Mouse (Mus musculus) lung, embryonic 14.5 days (tissue): ENCODE data around the gene Lrcol1. TPM values are rescaled to one million over a fixed set of nuclear protein-coding genes. Genes with fewer than 3 reads are reported as not detected.

ENCODE experiments used
- ATAC-seq: fragments of 200-750 bp; cut with Nextera tagmentation; 2 replicates; pipeline ENCODE4 v1.8.0; 2017; ENCODE audit warnings: mild to moderate bottlenecking, moderate TSS enrichment, moderate library complexity; ENCODE audit not compliant: insufficient read depth
- DNase-seq: peaks from one replicate; pipeline ENCODE4 v3.0.0-alpha.2; 2015
- H3K27ac ChIP-seq: fragments of 300-500 bp; sonication (generic); 2 replicates; pipeline ENCODE4 v1.5.1; 2014; ENCODE audit warnings: low read depth, mild to moderate bottlenecking, moderate library complexity
- H3K27me3 ChIP-seq: fragments of 300-500 bp; sonication (generic); 2 replicates; pipeline ENCODE4 v1.6.1; 2014; ENCODE audit warnings: low read length, control low read depth; ENCODE audit not compliant: insufficient read depth
- H3K36me3 ChIP-seq: fragments of 300-500 bp; sonication (generic); 2 replicates; pipeline ENCODE4 v1.6.1; 2014; ENCODE audit warnings: control low read depth; ENCODE audit not compliant: insufficient read depth
- H3K4me1 ChIP-seq: fragments of 300-500 bp; sonication (generic); 2 replicates; pipeline ENCODE4 v1.6.1; 2014; ENCODE audit warnings: antibody characterized with exemption, control low read depth; ENCODE audit not compliant: insufficient read depth
- H3K4me2 ChIP-seq: fragments of 300-500 bp; sonication (generic); 2 replicates; pipeline ENCODE4 v1.6.1; 2014; ENCODE audit warnings: mild to moderate bottlenecking
- H3K4me3 ChIP-seq: fragments of 300-500 bp; sonication (generic); 2 replicates; pipeline ENCODE4 v1.5.1; 2014; ENCODE audit warnings: low read depth, low read length
- H3K9ac ChIP-seq: fragments of 300-500 bp; sonication (generic); 2 replicates; pipeline ENCODE4 v1.6.1; 2014
- H3K9me3 ChIP-seq: fragments of 300-500 bp; sonication (generic); 2 replicates; pipeline ENCODE4 v1.6.1; 2016; ENCODE audit warnings: low read depth, low read length, control low read depth
- CTCF ChIP-seq: IDR thresholded peaks from 2 replicates; pipeline ENCODE4 v1.5.1; 2016; ENCODE audit warnings: antibody characterized with exemption, low read depth
- WGBS: fragments of 180-500 bp; shearing (Covaris S2); extraction: QIAGEN DNeasy Blood & Tissue Kit; methylation state at CpG from one replicate; pipeline ENCODE4 v1.1.7; 2014; 5-methylcytosine and 5-hydroxymethylcytosine counted together
- polyA plus RNA-seq: library from polyadenylated mRNA; unstranded; fragments of >200 nt; fragmentation: Nextera tagmentation; extraction: Ambion mirVana; gene quantifications from 2 replicates; pipeline ENCODE4 v1.2.1, GENCODE M21; 2014

Lrcol1 gene
- polyA plus RNA-seq: 2.4 and 2.6 TPM in 2 replicates

DNA sequence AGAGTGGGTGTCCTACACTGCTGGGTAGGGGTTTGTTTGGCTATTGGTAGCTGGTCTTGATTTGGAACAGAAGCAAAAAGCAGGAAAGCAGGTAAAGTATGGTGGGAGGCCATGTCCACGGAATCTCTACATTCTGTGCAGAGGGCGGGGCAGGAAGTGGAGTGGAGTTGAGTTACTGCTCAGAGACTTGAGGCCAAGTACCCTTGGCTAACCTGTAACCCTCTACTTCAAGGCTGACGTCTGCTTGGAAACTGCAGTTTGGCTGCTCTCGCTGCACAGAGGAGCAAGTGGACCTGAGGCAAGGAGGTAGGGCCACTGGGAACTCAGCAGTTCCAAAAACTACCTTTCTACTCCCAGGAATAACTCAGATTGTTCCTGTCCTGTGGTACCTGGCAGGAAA lies at the start of gene Lrcol1:
Gene Lrcol1 (plus strand): TSS at position 207 of the 400 bp plus-strand sequence.
- Histone ChIP-seq H3K27ac (peak within 1 kb of the TSS; percentile 64), H3K36me3 (no peaks in the 10 kb centered on the region), H3K9ac (no peak within 1 kb of the TSS), H3K4me3 (no peak within 1 kb of the TSS), H3K4me2 (peak within 1 kb of the TSS; percentile 85), H3K9me3 (no peaks in the 10 kb centered on the region), H3K4me1 (no peaks in the 10 kb centered on the region), H3K27me3 (peaks cover 20% of the 10 kb centered on the region)
- WGBS: 55% methylated on average over 4 of the region's 4 CpGs
- ATAC-seq (peak; percentile 42), DNase-seq (peak; percentile 50)
- TF ChIP-seq CTCF: no peak

DNA sequence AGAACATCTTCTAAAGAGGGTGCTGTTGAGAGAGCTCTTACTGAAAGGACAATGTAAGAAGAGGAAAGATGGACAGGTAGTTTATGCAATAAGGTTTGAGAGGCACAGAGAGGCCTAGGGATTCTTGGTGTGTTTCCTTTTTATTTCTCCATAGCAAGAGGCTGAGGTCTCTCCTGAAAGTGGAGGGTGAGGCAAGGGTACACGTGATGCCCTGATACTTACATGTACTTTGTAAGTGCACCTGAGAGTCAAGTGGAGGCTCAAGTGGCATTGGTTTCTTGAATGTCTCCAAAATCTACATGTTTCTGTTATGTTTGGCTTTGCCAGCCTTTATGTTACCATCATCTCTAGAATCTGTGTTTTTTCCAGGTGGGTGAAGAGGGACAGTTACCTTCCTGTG lies 47.9 kb upstream of the Lrcol1 start:
- no peak overlapping the region for H3K9ac ChIP-seq
- H3K4me1 ChIP-seq: no peaks in the 10 kb centered on the region
- H3K4me2 ChIP-seq: no peak overlapping the region
- no peaks in the 10 kb centered on the region for H3K27me3 ChIP-seq
- H3K27ac ChIP-seq: no peak overlapping the region
- TF ChIP-seq CTCF: no peak
- ATAC-seq: no peak
- no peaks in the 10 kb centered on the region for H3K9me3 ChIP-seq
- peaks cover 91% of the 10 kb centered on the region for H3K36me3 ChIP-seq
- WGBS: 83% methylated on average over 1 of the region's 1 CpGs
- no peak for DNase-seq
- no peak overlapping the region for H3K4me3 ChIP-seq

DNA sequence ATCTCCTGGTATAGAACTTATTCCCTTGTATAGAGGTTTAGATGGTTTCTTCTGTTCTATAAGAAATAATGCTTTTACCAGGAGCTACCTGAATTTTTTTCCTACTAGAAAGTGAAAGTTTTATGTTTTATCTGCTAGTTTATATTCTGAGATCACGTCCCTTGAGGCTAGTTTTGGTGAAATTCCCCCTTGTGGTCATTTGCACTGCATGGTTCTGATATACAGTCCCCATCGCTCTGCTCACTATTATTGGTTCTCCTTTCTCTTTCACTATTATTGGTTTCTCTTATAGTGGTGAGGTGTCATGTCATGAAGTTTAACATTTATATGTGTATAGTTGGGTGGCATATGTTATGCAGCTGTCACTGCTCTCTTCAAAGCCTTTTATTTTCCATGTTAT lies 43.9 kb upstream of the Lrcol1 start:
- H3K36me3 ChIP-seq: peaks cover 95% of the 10 kb centered on the region
- TF ChIP-seq CTCF: no peak
- ATAC-seq: no peak
- H3K9me3 ChIP-seq: no peaks in the 10 kb centered on the region
- no peak overlapping the region for H3K4me3 ChIP-seq
- 90% methylated on average over 2 of the region's 2 CpGs for whole genome bisulfite sequencing
- no peak overlapping the region for H3K27ac ChIP-seq
- H3K27me3 ChIP-seq: no peaks in the 10 kb centered on the region
- no peak overlapping the region for H3K4me2 ChIP-seq
- no peaks in the 10 kb centered on the region for H3K4me1 ChIP-seq
- no peak for DNase-seq
- H3K9ac ChIP-seq: no peak overlapping the region

DNA sequence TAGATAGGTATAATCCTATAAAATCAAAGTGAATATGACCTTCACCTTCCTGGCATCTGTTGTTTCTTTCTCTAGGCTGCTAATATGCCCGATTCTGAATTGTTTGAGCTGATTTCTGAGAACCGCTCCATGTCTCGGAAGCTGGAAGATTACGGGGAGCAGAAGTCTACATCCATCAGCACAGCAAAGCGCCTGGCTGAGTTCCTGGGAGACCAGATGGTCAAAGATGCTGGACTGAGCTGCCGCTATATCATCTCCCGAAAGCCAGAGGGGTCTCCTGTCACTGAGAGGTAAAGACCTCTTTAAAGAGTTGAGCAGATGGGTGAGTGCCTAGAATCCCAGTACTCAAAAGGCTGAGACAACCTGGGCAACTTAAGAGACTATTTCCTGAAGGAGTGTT lies 35.7 kb upstream of the Lrcol1 start:
- Histone ChIP-seq H3K36me3 (peaks cover 88% of the 10 kb centered on the region), H3K9ac (no peak overlapping the region), H3K4me2 (no peak overlapping the region), H3K27ac (no peak overlapping the region), H3K9me3 (no peaks in the 10 kb centered on the region), H3K4me1 (no peaks in the 10 kb centered on the region), H3K4me3 (no peak overlapping the region), H3K27me3 (no peaks in the 10 kb centered on the region)
- TF ChIP-seq CTCF: no peak
- DNase-seq: no peak
- no peak for ATAC-seq
- WGBS: 94% methylated on average over 7 of the region's 7 CpGs

DNA sequence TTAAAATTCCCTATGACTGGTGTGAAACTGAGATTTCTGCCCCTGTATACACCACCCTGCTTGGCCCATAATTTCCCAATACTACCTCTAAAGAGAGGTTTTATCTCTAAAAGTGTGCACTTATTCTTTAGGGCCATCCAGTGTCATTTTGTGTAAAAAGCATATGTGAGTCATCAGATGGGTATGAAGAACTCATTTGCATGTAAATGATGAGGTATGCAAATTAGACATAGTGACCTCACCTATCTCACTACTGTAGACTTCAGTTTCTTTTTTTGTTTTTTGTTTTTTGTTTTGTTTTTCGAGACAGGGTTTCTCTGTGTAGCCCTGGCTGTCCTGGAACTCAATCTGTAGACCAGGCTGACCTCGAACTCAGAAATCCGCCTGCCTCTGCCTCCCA lies 31.4 kb upstream of the Lrcol1 start:
- Histone ChIP-seq H3K9me3 (no peaks in the 10 kb centered on the region), H3K4me3 (no peak overlapping the region), H3K4me1 (no peaks in the 10 kb centered on the region), H3K9ac (no peak overlapping the region), H3K36me3 (peaks cover 70% of the 10 kb centered on the region), H3K27me3 (no peaks in the 10 kb centered on the region), H3K27ac (no peak overlapping the region), H3K4me2 (no peak overlapping the region)
- ATAC-seq (no peak), DNase-seq (no peak)
- no peak for TF ChIP-seq CTCF
- WGBS: 95% methylated on average over 3 of the region's 3 CpGs

DNA sequence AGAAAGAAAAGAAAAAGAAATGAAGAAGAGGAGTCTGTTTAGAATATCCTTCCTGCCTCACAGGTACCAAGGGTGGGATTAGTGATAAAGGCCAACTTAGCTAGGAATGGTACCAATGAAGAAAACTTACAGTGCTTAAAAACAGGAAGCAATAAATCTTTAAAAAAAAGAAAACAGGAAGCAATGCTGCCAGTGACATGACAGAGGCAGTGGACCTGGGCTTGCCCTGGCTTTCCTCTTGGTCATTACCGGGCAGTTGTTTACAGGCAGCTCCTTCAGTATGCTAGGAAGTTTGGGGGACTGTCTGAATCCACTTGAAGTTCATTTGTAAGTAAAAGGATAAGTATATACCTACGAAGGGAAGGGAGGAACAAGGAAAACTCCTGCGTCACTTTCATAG lies 14.0 kb upstream of the Lrcol1 start:
- Histone ChIP-seq H3K4me3 (no peak overlapping the region), H3K27me3 (no peaks in the 10 kb centered on the region), H3K36me3 (peaks cover 87% of the 10 kb centered on the region), H3K9me3 (no peaks in the 10 kb centered on the region), H3K4me2 (no peak overlapping the region), H3K9ac (no peak overlapping the region), H3K27ac (no peak overlapping the region), H3K4me1 (no peaks in the 10 kb centered on the region)
- no peak for ATAC-seq
- WGBS: 76% methylated on average over 3 of the region's 3 CpGs
- no peak for TF ChIP-seq CTCF
- DNase-seq: peak; percentile 14

DNA sequence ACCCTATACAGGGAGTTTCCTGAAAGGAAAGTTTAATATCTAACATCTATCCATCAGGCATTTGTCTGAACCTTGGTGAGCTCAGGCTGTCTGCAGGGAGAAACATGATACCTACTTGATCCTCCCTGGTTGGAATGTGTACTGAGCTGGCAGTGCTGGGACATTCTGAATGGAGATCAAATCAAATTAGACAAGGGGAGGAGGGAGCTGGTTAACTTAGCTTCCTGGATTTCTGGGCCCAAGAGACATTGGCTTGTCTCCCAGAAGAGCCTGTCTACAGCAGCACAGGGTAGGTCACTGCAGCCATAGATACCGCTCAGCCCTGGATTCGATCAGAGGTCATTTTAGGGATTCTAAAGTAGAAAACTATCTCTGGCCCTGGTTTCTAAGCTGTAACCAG lies 5.7 kb upstream of the Lrcol1 start:
- ATAC-seq (no peak), DNase-seq (peak; percentile 31)
- H3K36me3 ChIP-seq: peaks cover 49% of the 10 kb centered on the region
- H3K4me1 ChIP-seq: no peaks in the 10 kb centered on the region
- H3K9ac ChIP-seq: no peak overlapping the region
- H3K9me3 ChIP-seq: no peaks in the 10 kb centered on the region
- peaks cover 19% of the 10 kb centered on the region for H3K27me3 ChIP-seq
- TF ChIP-seq CTCF: no peak
- 68% methylated on average over 2 of the region's 2 CpGs for WGBS
- peak overlapping the region; percentile 36; the same call in 1 of the 2 replicates for H3K27ac ChIP-seq
- no peak overlapping the region for H3K4me3 ChIP-seq
- H3K4me2 ChIP-seq: no peak overlapping the region
